Mouse (Mus musculus): ENCODE measurements around the gene Ovol1.

DNA sequence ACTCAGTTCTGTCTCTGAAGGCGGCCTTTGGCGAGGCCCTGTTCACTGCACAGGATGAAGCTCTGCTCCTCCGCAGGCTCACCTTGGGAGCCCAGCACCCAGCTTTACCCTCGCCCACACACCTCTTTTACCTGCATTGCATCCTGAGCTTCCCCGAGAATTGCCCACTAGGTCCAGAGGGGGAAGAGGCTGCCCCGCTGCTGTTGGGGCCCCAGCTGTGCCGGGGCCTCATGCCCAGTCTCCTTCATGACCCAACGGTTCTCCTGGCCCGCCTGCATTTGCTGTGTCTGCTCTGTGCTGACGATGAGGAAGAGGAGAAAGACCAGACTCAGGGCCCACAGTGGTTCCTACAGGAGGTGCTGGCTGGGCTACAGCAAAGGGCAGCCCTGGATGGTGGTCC is 9.1 kb upstream of the Ovol1 start:
- TF ChIP-seq GATA1 (IDR thresholded peaks at IDR 0.05; ENCODE audit: borderline replicate concordance, low read length) (no peak), FLI1 (IDR thresholded peaks at IDR 0.05; ENCODE audit: low read length) (no peak)
